Mouse (Mus musculus) liver, postnatal 0 days (tissue): Measurements from ENCODE around the gene Lca5l. TPM values are rescaled to one million over a fixed set of nuclear protein-coding genes. Genes with fewer than 3 reads are reported as not detected.

Experiments used
- ATAC-seq: fragments of 200-750 bp; cut with Nextera tagmentation; 2 replicates; pipeline ENCODE4 v1.8.0; 2017; ENCODE audit warnings: mild to moderate bottlenecking, moderate library complexity
- DNase-seq: peaks from one replicate; pipeline ENCODE4 v3.0.0-alpha.2; 2016
- H3K27ac ChIP-seq: fragments of 300-500 bp; sonication (generic); 2 replicates; pipeline ENCODE4 v1.5.1; 2014; ENCODE audit warnings: antibody characterized with exemption, moderate library complexity, mild to moderate bottlenecking, low read depth
- H3K27me3 ChIP-seq: fragments of 300-500 bp; sonication (generic); 2 replicates; pipeline ENCODE4 v1.6.1; 2014; ENCODE audit warnings: low read length, control low read depth, mixed read lengths; ENCODE audit not compliant: insufficient read depth
- H3K36me3 ChIP-seq: fragments of 300-500 bp; sonication (generic); replicated peaks from 2 replicates; pipeline ENCODE4 v1.6.1; 2014; ENCODE audit warnings: mild to moderate bottlenecking, control low read depth, low read length, moderate library complexity, mixed read lengths; ENCODE audit not compliant: insufficient read depth
- H3K4me1 ChIP-seq: fragments of 300-500 bp; sonication (generic); 2 replicates; pipeline ENCODE4 v1.6.1; 2014; ENCODE audit warnings: antibody characterized with exemption, mild to moderate bottlenecking, control low read depth; ENCODE audit not compliant: insufficient read depth
- H3K4me2 ChIP-seq: fragments of 300-500 bp; sonication (generic); 2 replicates; pipeline ENCODE4 v1.6.1; 2014; ENCODE audit warnings: low read depth, mild to moderate bottlenecking, low read length, moderate library complexity, mixed read lengths
- H3K4me3 ChIP-seq: fragments of 300-500 bp; sonication (generic); 2 replicates; pipeline ENCODE4 v1.5.1; 2014; ENCODE audit warnings: low read depth, low read length
- H3K9ac ChIP-seq: fragments of 300-500 bp; sonication (generic); replicated peaks from 2 replicates; pipeline ENCODE4 v1.6.1; 2014; ENCODE audit warnings: mild to moderate bottlenecking, moderate library complexity
- H3K9me3 ChIP-seq: fragments of 300-500 bp; sonication (generic); 2 replicates; pipeline ENCODE4 v1.6.1; 2016; ENCODE audit warnings: mild to moderate bottlenecking, control low read depth, low read length, mixed read lengths
- CTCF ChIP-seq: sonication (generic); IDR thresholded peaks from 2 replicates; pipeline ENCODE4 v1.5.1; 2016; ENCODE audit warnings: antibody characterized with exemption, low read depth
- EP300 ChIP-seq: IDR thresholded peaks from 2 replicates; pipeline ENCODE4 v1.6.1; 2016; ENCODE audit warnings: antibody characterized with exemption, low read depth, mild to moderate bottlenecking
- WGBS: fragments of 180-500 bp; shearing (Covaris S2); extraction: QIAGEN DNeasy Blood & Tissue Kit; methylation state at CpG from one replicate; pipeline ENCODE4 v1.1.7; 2014; ENCODE audit not compliant: insufficient replicate concordance; 5-methylcytosine and 5-hydroxymethylcytosine counted together
- polyA plus RNA-seq: library from polyadenylated mRNA; unstranded; fragments of >200 nt; fragmentation: Nextera tagmentation; extraction: Ambion mirVana; gene quantifications from 2 replicates; pipeline ENCODE4 v1.2.1, GENCODE M21; 2015

Lca5l gene
- polyA plus RNA-seq, 1 experiment from 2014 or later, result 0.06 TPM

DNA sequence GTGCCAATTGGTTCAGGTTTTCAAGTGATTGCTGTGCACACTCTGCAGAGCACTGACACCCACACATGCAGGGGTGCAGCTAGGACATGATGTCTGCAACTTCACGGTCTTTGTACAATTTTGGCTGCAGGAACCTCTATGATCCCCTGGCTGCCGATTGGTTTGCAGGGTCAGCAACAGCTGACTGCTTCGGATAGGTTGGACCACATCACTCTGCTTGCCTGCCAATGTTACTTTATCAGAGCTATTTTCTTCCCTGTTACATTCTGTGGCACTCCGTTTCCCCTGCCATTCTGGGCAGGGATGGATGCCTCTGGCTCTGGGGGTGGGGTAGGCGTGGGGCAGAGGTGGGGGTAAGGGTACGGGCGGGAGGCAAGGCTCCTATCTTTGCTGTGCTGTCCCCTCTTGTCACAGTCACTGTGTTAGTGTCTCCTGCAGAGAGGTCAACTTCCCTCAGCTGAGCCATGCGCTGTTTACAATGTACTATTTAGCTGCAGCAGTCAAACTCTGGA lies 37.0 kb upstream of the Lca5l start:
- Histone ChIP-seq H3K4me3 (no peak overlapping the region), H3K4me1 (no peaks in the 10 kb centered on the region), H3K9ac (no peak overlapping the region), H3K27me3 (no peaks in the 10 kb centered on the region), H3K4me2 (no peak overlapping the region), H3K36me3 (no peaks in the 10 kb centered on the region), H3K27ac (no peak overlapping the region), H3K9me3 (no peaks in the 10 kb centered on the region)
- no peak for TF ChIP-seq CTCF
- no peak for TF ChIP-seq EP300
- ATAC-seq (no peak), DNase-seq (no peak)
- WGBS, result 62% methylated on average over 8 of the region's 8 CpGs

GRCm38 (mm10) chr16:96228438-96228837 lies 36.4 kb upstream of the Lca5l start:
- Histone ChIP-seq H3K4me2 (no peak overlapping the region), H3K4me1 (no peaks in the 10 kb centered on the region), H3K27me3 (no peaks in the 10 kb centered on the region), H3K4me3 (no peak overlapping the region), H3K27ac (no peak overlapping the region), H3K9me3 (no peaks in the 10 kb centered on the region), H3K9ac (no peak overlapping the region), H3K36me3 (no peaks in the 10 kb centered on the region)
- DNase-seq (no peak), ATAC-seq (no peak)
- 59% methylated on average over 13 of the region's 13 CpGs for WGBS
- TF ChIP-seq EP300 (no peak), CTCF (no peak)

DNA sequence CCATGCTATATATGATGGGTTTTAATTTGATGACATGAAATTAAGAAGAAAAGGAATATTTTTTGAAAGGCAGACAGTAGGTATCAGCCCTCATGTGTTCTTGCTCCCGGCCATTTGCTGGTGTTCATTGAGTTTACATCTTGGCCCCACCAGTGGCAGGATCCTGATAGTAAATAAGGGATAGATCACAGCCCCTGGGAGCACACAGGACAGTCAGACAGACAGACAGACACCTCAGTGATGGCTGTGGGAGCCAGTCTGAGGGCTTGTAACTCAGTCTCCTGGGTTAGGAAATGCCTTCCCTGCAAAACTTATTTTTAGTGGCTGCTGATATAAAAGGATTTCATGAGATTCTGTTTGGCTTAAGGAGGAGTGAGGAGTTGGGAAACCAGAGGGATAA lies 30.4 kb upstream of the Lca5l start:
- Histone ChIP-seq H3K36me3 (no peaks in the 10 kb centered on the region), H3K27ac (no peak overlapping the region), H3K4me2 (no peak overlapping the region), H3K9ac (no peak overlapping the region), H3K9me3 (no peaks in the 10 kb centered on the region), H3K4me3 (no peak overlapping the region), H3K4me1 (no peaks in the 10 kb centered on the region), H3K27me3 (no peaks in the 10 kb centered on the region)
- TF ChIP-seq EP300 (no peak), CTCF (no peak)
- WGBS, result 62% methylated on average over 1 of the region's 1 CpGs
- ATAC-seq, result no peak
- DNase-seq, result no peak

DNA sequence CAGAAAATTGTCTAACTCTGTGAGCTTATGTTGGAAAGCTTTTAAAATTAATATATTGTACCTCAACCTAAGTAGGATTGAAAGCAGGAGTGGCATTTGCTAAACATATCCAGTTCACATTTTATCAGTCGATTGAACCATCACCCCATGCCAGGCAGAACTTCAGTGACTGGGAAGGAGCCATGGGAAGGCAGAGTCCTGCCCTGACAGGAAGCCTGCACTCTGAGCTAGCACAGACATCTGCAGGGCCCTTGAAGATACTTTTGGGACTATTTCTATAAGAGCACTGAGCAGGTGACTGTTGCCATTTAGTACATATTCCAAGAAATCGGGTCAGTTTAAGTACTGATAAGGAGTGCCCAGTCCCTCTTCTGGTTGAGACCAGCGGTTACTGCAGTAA lies 29.9 kb upstream of the Lca5l start:
- Histone ChIP-seq H3K4me3 (no peak overlapping the region), H3K27me3 (no peaks in the 10 kb centered on the region), H3K9ac (no peak overlapping the region), H3K27ac (no peak overlapping the region), H3K36me3 (no peaks in the 10 kb centered on the region), H3K4me2 (no peak overlapping the region), H3K9me3 (no peaks in the 10 kb centered on the region), H3K4me1 (no peaks in the 10 kb centered on the region)
- no peak for TF ChIP-seq EP300
- ATAC-seq (no peak), DNase-seq (no peak)
- 71% methylated on average over 3 of the region's 3 CpGs for WGBS

- H3K4me3 ChIP-seq, result no peak overlapping the region
- TF ChIP-seq CTCF (0 out of 2 replicates have a peak, but pooled peaks have one; percentile 3), EP300 (no peak)
- no peak overlapping the region for H3K4me2 ChIP-seq
- H3K27ac ChIP-seq, result no peak overlapping the region
- no peaks in the 10 kb centered on the region for H3K36me3 ChIP-seq
- DNase-seq (no peak), ATAC-seq (no peak)
- no peak overlapping the region for H3K9ac ChIP-seq
- no peaks in the 10 kb centered on the region for H3K9me3 ChIP-seq
- whole genome bisulfite sequencing, result 56% methylated on average over 5 of the region's 5 CpGs
- no peaks in the 10 kb centered on the region for H3K27me3 ChIP-seq
- H3K4me1 ChIP-seq, result no peaks in the 10 kb centered on the region
Observed at GRCm38 (mm10) chr16:96221491-96221890, 29.4 kb upstream of the Lca5l start.

DNA sequence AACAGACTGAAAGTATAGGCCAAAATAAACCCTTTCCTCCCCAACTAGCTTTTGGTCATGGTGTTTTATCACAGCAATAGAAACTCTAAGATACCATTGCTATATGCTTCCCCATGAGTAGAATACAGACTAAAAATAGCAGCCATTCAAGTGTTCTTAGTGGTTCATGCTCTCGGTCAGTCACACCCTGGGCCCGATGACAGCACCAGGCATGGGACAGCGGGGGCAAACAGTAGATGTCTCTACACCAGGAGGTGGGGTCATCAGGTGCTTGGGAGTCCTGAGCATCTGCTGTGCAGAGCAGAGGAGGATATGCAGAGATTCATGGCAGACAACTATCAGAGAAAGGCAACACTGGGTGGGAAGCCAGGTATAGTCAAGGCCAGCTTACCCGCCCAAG lies 21.0 kb upstream of the Lca5l start:
- no peak for ATAC-seq
- no peak overlapping the region for H3K4me3 ChIP-seq
- no peak overlapping the region for H3K4me2 ChIP-seq
- no peak overlapping the region for H3K9ac ChIP-seq
- no peak for DNase-seq
- H3K9me3 ChIP-seq, result no peaks in the 10 kb centered on the region
- no peaks in the 10 kb centered on the region for H3K36me3 ChIP-seq
- H3K4me1 ChIP-seq, result no peaks in the 10 kb centered on the region; the same call in 1 of the 2 replicates
- TF ChIP-seq EP300 (no peak), CTCF (no peak)
- 91% methylated on average over 4 of the region's 4 CpGs for WGBS
- H3K27me3 ChIP-seq, result no peaks in the 10 kb centered on the region
- no peak overlapping the region for H3K27ac ChIP-seq

DNA sequence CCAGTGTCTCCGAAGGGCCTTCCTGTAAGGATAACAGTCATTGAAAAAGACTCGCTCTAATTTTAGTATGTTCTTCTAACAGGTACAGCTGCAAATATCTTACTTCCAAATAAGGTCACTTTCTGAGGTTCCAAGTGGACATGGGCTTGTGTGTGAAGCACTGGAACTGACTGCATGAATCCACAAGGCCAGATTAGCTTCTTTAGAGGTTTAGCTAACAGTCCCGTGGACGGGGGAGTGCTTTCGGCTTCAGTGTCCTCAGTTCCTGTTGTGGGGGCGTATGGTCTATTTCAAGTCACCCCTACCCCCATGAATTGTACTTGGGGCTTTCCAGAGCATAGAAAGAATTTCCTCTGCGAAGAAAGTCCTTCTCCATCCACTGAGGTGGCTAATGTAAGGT lies 18.8 kb upstream of the Lca5l start:
- no peak for ATAC-seq
- H3K4me3 ChIP-seq, result no peak overlapping the region
- no peak for DNase-seq
- H3K27me3 ChIP-seq, result no peaks in the 10 kb centered on the region
- H3K9me3 ChIP-seq, result no peaks in the 10 kb centered on the region
- no peak overlapping the region for H3K4me2 ChIP-seq
- no peak overlapping the region for H3K27ac ChIP-seq
- no peak for TF ChIP-seq EP300
- no peak for TF ChIP-seq CTCF
- 69% methylated on average over 7 of the region's 7 CpGs for WGBS
- no peaks in the 10 kb centered on the region for H3K36me3 ChIP-seq
- H3K9ac ChIP-seq, result no peak overlapping the region
- no peaks in the 10 kb centered on the region; the same call in 1 of the 2 replicates for H3K4me1 ChIP-seq
